Mouse (Mus musculus) spleen, adult 2 months (tissue): ENCODE measurements at regions not wholly inside any gene's neighbourhood (a gene's known extent, or its start where the extent isn't known, plus 50 kb on each side); places are given as distances from the start of the nearest gene placed in this dataset.

Experiments used
- DNase-seq, 2 experiments: peaks; one replicate each; pipeline versions ENCODE4 v3.0.0 to v3.0.0-alpha.2; 2012 to 2021; ENCODE audit warnings: low spot score in 2 of 2, low read depth in 1 of 2
- H3K27ac ChIP-seq: fragments of 200-500 bp; 2 replicates; pipeline ENCODE4 v1.5.1; 2012; ENCODE audit warnings: low read length, inconsistent platforms; ENCODE audit not compliant: insufficient read depth
- H3K27me3 ChIP-seq: fragments of 200-500 bp; 2 replicates; pipeline ENCODE4 v1.6.1; 2012; ENCODE audit warnings: mild to moderate bottlenecking, moderate library complexity, low read length, inconsistent platforms; ENCODE audit not compliant: control insufficient read depth, insufficient read depth
- H3K36me3 ChIP-seq: fragments of 200-500 bp; 2 replicates; pipeline ENCODE4 v1.6.1; 2012; ENCODE audit warnings: mild to moderate bottlenecking, low read length, inconsistent platforms; ENCODE audit not compliant: control insufficient read depth, insufficient read depth
- H3K4me1 ChIP-seq: fragments of 200-500 bp; 2 replicates; pipeline ENCODE4 v1.6.1; 2011; ENCODE audit warnings: inconsistent platforms; ENCODE audit not compliant: control insufficient read depth, insufficient read depth, insufficient read length
- H3K4me3 ChIP-seq: fragments of 200-500 bp; 2 replicates; pipeline ENCODE4 v1.5.1; 2011; ENCODE audit warnings: mild to moderate bottlenecking, inconsistent platforms; ENCODE audit not compliant: insufficient read depth, insufficient read length; ENCODE audit errors: extremely low read depth
- CTCF ChIP-seq: fragments of 200-500 bp; IDR thresholded peaks from 2 replicates; pipeline ENCODE4 v1.5.1; 2011; ENCODE audit warnings: mild to moderate bottlenecking, inconsistent platforms; ENCODE audit not compliant: insufficient read depth, insufficient read length, insufficient replicate concordance; ENCODE audit errors: extremely low read depth
- POLR2A ChIP-seq: fragments of 200-500 bp; IDR thresholded peaks from 2 replicates; pipeline ENCODE4 v1.6.1; 2011; ENCODE audit warnings: low read depth, low read length, inconsistent platforms
- WGBS: fragments of 180-500 bp; shearing (Covaris S2); methylation state at CpG from one replicate; pipeline ENCODE4 v1.1.7; 2018; 5-methylcytosine and 5-hydroxymethylcytosine counted together

DNA sequence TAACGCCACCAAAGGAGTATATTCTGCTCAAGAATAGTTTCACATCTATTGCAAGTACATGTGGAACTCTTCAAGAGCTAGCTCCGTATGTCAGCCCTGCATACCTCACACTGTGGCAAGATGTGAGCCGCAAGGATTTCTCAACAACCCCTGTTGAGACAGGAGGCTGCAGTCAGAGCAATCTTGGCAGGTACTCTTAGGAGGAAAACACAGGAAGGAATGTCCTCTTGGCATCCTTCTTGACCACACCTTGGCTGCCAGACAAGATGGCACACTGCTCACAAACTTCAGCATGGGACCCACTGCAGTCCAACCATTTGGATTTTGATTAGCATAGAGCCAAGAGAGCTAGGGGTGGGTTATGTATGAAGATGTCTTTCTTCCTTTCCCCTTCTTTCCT, 322.4 kb downstream of the Rnf144b start:
- Histone ChIP-seq H3K27ac (no peak overlapping the region), H3K36me3 (no peaks in the 10 kb centered on the region), H3K27me3 (no peaks in the 10 kb centered on the region), H3K4me3 (no peak overlapping the region), H3K4me1 (no peaks in the 10 kb centered on the region)
- DNase-seq: no peak
- TF ChIP-seq POLR2A: no peak
- TF ChIP-seq CTCF: no peak
- 89% methylated on average over 3 of the region's 3 CpGs for WGBS

DNA sequence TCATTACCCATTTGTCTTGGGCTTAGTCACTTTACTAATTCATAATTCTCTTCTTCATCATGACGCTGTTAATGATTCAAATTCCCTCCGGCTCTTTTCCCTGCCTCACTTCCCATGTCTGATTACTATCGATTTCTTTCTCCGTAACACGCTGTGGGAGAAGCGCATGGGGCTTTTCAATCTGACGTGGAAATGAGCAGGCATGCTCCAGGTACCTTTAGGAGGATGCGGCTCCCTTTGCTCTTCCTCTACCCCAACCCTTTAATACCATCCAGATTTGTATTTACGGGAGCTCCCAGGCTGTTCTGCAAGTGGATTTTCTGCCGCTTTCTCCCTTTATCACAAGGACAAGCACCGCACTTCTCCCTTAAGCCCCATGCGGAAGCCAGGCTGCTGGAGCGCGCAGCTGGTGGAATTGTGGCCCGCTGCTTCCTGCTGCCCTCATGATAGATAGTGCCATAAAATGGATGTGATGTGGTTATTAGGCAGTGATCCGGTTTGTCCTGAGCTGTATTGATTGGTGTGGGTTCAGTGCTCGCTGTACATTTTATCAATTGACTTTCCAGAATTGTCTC, 329.8 kb downstream of the Rnf144b start:
- Histone ChIP-seq H3K27ac (no peak overlapping the region), H3K27me3 (no peaks in the 10 kb centered on the region), H3K4me3 (no peak overlapping the region), H3K4me1 (no peaks in the 10 kb centered on the region), H3K36me3 (no peaks in the 10 kb centered on the region)
- DNase-seq: no peak
- 82% methylated on average over 17 of the region's 17 CpGs for WGBS
- TF ChIP-seq POLR2A: no peak
- TF ChIP-seq CTCF: no peak

DNA sequence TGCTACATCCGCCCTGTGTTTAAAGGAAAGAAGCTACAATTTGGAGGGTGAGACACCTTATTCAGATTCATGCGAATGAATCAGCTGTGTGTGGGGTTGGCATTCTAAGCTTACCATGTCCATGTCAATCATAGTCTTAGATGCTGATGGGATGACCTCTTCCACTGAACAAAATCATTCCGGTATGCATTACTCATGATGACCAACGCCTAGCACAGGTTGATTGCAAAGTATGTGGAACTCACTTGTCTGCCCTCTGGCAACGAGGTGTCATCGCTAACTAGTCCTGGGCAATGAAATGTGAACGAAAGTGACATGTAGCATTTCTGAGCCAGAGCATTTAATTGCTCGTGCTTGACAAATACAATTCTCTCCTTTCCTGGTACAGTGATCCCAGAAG, 339.7 kb downstream of the Rnf144b start:
- Histone ChIP-seq H3K27ac (no peak overlapping the region), H3K36me3 (no peaks in the 10 kb centered on the region), H3K4me3 (no peak overlapping the region), H3K4me1 (no peaks in the 10 kb centered on the region), H3K27me3 (no peaks in the 10 kb centered on the region)
- TF ChIP-seq POLR2A (no peak), CTCF (no peak)
- DNase-seq: no peak
- WGBS: 89% methylated on average over 8 of the region's 8 CpGs

DNA sequence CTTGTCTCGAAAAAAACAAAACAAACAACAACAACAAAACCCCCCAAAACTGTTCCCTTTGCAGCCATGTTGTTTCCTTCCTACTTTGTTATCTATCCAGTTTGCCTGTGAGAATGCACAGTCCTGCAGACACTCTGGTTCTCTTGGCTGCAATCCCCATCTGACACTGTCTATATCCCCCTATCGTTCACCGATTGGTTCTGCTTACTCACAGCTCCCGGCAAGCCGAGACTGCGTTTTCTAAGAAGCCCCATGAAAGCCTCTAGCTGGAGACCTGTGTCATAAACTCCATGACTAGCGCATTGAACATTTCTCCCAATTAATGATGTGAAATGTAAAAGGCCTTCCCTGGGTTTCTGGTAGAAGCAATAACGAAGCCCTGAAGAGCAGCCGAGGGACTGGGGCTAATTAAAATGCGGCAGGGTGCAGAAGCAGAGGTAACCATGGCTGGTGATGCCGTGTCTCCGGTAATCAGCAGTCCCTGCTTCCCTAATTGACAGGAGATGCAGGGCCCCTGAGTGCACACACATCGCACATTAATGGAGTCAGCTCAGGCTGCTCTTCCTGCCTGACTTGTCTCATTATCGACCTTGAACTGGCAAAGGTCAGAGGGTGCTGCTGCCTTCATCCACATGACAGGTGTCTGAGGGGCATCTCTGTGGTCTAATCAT, 349.2 kb downstream of the Rnf144b start:
- no peak overlapping the region for H3K4me3 ChIP-seq
- H3K36me3 ChIP-seq: no peaks in the 10 kb centered on the region
- H3K4me1 ChIP-seq: no peaks in the 10 kb centered on the region
- H3K27me3 ChIP-seq: no peaks in the 10 kb centered on the region
- H3K27ac ChIP-seq: no peak overlapping the region
- 81% methylated on average over 14 of the region's 14 CpGs for WGBS
- TF ChIP-seq CTCF (no peak), POLR2A (no peak)
- no peak for DNase-seq

DNA sequence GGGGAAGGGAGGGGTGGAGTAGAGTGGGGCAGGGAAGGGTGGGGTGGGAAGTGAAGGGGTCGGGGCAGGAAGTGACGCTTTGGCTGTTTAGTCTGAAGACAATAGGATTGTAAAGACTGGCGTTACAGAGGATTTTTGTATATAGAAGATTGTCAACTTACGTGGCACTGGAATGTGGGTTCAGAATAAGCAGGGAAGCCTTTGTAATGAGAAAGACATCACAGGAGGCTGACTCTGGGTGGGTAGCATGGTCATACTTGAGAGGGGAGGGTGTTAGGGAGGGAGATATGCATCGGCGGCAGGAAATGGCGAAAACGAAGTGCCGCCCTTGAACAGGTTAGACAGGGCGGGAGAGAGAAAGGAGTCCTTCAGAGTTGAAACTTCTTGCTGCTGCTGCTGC, 357.7 kb downstream of the Rnf144b start:
- WGBS: 62% methylated on average over 10 of the region's 10 CpGs

DNA sequence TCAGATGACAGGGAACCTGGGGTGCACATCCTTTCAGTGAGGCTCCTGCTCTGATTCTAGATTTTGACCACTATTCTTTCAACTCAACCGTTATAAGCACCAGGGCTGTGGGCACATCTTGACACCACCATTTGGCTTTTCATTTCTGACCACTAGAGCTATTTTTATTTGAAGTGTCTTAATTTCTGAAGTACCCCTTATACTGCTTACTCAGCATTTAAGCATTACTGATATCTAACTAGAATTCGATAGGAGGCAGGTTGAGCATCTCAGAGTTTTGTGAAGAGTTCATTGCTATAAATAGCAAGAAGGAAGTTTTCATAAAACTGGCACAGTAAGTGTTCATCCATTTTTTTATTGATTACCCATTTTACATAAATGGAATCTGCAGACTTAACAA, 362.4 kb downstream of the Rnf144b start:
- Histone ChIP-seq H3K36me3 (no peaks in the 10 kb centered on the region), H3K4me3 (no peak overlapping the region), H3K27me3 (no peaks in the 10 kb centered on the region; the same call in 1 of the 2 replicates), H3K4me1 (no peaks in the 10 kb centered on the region), H3K27ac (no peak overlapping the region)
- no peak for TF ChIP-seq CTCF
- no peak for TF ChIP-seq POLR2A
- WGBS: 82% methylated on average over 2 of the region's 2 CpGs
- no peak for DNase-seq

More for the DNA sequence above, 357.7 kb downstream of the Rnf144b start:
- Histone ChIP-seq H3K36me3 (no peaks in the 10 kb centered on the region), H3K27me3 (no peaks in the 10 kb centered on the region; the same call in 1 of the 2 replicates), H3K4me3 (no peak overlapping the region), H3K4me1 (no peaks in the 10 kb centered on the region), H3K27ac (no peak overlapping the region)
- no peak for DNase-seq
- TF ChIP-seq CTCF: no peak
- no peak for TF ChIP-seq POLR2A

- no peak for DNase-seq
- H3K36me3 ChIP-seq: no peaks in the 10 kb centered on the region
- H3K27ac ChIP-seq: no peak overlapping the region
- no peak overlapping the region for H3K4me3 ChIP-seq
- no peak for TF ChIP-seq POLR2A
- TF ChIP-seq CTCF: no peak
- no peaks in the 10 kb centered on the region for H3K4me1 ChIP-seq
- H3K27me3 ChIP-seq: no peaks in the 10 kb centered on the region
Observed at GRCm38 (mm10) chr13:47486111-47486510, 363.7 kb downstream of the Rnf144b start.
